Mouse (Mus musculus): ENCODE data around the gene Efcab11.
"Not testable (repeated sequence)": the region's sequence is repeated elsewhere in the genome, so short reads cannot be mapped to it uniquely, and the experiment has no call there.

The Efcab11 gene

DNA sequence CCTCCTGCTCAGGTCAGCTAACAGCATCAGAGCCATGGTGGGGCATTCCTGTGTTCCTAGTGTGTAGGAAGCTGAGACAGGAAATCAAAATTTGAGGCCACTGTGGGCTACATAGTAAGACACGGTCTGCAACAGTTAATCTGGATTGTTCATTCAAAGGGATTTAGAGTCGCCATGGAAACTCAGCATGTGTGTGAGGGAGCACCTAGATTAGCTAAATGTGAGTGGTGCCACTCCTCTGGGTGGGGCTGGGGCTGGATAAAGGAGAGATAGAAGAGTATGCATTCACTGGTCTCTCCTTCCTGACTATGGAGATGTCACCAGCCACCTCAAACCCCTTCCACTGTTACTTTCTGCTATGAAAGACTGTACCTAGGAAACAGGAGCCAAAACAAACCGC lies 10.8 kb downstream of the Efcab11 start:
- no peak for DNase-seq

DNA sequence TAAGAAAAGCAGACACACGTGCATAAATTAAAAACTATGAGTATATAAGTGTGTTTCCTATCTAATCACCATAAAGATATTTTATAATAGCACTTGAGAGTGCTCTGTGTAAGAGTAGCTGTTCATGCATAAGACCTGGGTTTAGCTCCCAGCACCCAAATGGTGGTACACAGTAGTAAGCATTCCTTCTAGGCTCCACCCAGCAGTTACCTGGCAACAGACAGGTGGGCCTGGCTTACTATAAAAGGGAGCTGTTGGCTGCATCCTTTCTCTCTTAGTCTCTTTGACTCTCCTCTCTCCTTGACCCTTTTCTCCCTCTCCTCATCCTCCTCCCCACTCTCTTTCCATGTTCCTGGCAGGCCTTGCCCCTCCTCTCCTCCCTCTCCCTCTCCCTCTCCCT lies 15.4 kb downstream of the Efcab11 start:
- DNase-seq, result no peak

DNA sequence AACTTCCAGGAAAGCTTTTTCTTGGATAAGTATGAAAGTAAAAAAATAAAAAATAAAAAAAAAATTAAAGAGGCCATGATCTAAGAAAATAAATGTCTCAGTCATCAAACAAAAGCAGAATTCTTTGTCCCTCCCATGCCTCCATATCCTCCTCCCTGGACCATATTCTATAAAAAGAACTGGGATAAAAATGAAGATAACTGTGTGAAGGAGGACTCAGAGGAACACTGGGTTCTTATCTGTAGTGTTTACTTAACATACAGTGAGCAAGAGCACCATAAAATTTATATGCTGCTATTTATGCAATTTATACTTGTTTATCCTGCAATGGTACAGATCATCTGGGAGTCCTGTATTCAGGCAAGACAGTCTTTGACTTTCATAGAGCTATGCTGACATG lies 19.6 kb downstream of the Efcab11 start:
- no peak for DNase-seq

DNA sequence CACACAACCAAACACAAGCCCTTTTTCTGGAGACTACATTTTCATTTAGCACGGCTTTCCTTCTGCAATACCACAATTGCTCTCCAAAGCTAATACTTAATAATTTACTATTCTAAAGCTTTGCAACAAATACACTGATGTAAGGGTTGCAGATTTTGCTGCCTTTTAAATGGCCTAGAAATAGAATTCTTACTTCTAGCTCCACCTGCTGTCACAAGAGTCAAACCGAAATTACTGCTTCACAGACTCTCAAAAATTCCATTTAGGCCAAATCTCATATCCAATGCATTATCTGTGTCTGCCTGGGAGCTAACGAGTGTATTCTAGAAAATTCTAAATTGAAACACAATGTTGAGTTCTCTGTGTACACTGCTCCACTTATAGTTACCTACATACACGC lies 23.3 kb downstream of the Efcab11 start:
- peak in 1 of 2 experiments; percentile 49 for DNase-seq

DNA sequence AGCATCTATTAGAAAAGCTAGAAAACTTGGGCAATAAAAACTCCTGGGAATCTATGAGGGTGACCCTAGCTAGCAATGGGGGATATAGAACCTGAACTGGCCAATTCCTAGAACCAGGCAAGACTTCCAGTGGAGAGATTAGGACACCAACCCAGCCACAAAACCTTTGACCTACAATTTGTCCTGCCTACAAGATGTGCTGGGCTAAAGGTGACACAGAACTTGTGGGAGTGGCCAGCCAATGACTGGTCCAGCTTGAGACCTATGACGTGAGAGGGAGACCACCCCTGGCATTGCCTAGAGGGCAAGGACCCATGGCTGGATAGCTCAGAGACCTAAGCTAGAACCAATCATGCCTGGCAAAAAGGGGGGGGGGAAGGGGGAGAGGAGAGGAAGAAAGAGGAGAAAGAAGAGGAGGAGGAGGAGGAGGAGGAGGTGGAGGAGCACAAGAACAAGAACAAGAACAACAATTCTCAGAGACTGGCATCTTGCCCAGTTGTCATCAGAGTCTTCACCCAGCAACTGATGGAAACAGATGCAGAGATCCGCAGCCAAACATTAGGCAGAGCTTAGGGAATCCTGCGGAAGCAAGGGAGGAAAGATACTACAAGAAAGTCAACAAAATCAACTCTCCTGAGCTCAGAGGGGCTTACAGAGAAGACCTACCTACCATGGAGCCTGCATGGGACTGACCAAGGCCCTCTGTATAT lies 24.7 kb downstream of the Efcab11 start:
- no peak for DNase-seq

DNA sequence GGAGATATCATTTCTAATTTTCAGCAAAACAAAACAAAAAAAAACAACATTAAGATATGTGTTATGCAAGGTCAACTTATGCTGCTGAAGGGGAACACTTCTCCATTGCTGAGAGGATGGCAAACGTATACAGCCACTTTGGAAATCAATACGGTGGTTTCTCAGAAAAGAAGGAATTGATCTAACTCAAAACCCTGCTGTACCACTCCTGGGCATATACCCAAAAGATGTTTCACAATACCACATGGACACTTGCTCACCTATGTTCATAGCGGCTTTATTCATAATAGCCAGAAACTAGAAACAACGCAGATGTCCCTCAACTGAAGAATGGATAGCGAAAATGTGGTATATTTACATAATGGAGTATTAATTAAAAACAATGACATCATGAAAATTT lies 25.6 kb downstream of the Efcab11 start:
- DNase-seq, result no peak

DNA sequence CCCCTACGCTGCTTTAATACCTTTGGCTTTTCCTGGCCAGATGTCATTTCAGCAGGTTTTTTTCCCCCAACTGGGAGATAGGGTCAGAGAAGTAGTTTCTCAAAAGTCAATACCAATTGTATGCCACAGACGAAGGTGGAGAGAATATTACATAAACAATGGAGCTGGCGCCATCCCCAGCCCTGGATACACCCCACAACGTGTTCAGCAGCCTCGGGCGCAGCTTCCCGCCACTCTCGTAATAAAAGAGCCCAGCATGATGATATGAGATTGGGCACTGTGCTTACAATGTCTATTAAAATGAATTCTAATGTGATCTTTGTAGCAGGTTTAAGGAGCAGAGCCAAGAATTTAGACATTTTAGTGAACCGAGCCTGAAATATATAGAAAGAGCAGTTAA lies 28.2 kb downstream of the Efcab11 start:
- DNase-seq, result peak; percentile 44 to 65

DNA sequence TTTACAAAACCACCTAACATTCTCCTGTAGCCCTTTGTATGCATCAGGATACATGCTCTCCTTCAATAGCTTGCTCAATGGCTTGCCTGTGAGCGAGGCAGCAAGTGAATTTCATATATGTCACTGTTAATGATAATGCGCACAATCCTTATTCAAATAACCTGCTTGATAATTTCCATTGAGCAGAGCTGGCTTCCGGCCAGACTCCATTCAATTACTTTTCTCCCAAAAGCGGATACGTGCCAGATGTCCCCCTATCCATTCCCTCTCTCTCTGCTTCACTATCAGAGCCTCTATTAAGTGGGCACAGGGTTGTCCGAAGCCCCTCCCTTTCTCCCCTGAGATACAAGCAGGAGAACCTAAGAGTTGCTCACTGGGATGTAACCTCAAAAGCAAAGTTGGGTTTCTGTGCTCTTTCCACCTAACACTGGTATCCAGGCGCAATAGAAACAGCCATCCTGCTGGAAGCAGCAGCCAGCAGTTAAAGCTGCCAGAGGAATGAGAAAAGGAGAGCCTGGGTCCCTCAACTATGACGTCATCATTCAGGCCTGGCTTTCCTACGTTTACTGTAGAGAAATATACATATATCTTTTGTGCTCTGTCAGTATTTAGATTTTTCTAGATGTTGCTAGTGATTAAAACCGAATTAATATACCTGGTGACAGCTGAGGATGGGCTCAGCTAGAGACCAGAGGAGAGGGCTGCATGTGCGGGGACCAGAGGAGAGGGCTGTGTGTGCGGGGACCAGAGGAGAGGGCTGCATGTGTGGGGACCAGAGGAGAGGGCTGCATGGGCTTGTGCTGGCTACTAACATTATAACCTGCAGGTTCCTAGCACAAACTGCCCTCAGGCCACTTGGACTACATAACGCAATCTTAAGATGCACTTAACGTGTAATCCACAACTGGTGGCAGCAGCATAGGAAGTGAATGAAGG lies 30.6 kb downstream of the Efcab11 start:
- DNase-seq, result peak; percentile 35 to 45

DNA sequence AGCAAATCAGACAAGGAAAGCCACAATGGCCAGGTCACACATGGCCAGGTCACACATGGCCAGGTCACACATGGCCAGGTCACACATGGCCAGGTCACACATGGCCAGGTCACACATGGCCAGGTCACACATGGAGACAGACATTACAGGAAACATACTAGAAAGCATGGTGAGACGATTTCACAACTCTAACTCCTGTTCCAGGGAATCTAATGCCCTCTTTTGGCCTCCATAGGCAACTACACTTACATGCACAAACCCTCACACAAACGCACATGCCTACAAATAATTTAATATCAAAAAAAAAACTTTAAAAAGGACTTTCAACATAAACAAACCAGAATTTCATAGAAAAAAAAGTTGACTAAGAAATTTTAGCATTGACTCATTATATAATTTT lies 34.2 kb downstream of the Efcab11 start:
- no peak for DNase-seq

DNA sequence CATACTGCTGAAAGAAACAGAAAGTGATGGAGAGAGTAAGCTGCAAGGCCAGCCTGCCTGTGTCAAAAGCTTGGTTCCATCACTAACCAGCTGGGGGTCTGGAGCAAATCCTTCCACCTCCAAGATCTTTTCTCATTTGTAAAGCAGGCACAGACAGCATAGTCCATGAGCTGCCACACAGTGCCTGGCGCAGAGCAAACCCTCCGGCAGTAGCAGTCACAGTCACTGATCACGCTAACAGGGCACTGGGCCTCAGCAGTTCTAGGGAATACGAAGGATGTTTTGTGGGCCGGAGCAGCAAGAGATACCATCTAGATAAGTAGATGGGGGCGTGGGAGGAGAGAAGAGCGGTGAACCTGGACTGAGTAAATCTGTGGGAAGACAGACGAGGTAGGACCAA lies 39.3 kb downstream of the Efcab11 start:
- no peak for DNase-seq

DNA sequence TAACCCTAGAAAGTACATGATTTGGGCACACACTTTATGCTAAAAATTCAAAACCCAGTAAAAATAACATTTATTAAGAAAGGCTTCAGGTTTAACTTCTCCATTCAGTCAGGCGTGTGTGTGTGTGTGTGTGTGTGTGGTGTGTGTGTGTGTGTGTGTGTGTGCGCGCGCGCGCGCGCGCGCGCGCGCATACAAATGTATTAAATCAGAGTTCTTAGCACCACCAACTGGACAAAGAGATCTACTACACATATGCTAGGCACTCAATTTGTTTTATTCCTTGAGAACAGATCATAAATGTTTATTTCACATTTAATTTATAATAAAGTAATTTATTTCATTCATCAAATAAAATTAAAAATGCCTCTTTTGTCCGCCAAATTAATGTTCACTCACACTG lies 45.5 kb downstream of the Efcab11 start:
- peak; percentile 59 to 73 for DNase-seq

DNA sequence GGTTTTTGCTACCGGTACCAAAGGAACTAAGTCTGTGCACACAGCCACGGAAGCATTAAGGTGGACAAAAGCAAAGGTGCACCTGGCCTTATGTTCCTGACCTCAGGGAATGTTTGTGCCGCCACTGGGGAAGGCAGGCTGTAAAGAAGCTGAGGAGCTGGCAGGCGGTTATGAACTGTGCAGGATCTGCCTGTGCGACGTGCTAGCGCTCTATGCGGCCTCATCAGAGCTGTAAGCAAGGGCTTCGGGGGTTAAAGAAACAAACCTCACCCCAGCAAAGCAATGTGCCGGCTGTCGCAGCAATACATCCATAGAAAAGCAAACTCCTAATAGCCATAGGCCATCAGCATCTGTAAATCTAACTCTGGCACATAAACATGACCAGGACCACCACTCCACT lies 46.1 kb downstream of the Efcab11 start:
- DNase-seq, result no peak

DNA sequence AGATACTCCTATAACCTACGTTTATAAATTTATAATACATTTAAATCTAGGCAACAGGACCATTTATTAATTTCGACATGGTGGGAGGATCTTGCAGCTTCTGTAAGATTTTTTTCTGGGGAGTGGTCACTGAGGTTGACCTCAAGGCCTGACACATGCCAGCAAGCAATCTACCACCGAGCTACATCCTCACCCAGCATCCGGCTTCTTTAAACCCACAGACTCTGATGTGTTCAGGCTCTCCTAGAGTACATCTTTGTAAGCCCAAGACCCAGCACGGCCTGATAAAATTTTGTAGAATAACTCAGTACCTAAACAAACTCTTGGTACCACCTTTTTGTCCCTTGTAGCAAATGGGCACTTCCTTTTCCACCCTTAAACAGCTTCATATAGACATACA lies 46.7 kb downstream of the Efcab11 start:
- DNase-seq, result no peak

DNA sequence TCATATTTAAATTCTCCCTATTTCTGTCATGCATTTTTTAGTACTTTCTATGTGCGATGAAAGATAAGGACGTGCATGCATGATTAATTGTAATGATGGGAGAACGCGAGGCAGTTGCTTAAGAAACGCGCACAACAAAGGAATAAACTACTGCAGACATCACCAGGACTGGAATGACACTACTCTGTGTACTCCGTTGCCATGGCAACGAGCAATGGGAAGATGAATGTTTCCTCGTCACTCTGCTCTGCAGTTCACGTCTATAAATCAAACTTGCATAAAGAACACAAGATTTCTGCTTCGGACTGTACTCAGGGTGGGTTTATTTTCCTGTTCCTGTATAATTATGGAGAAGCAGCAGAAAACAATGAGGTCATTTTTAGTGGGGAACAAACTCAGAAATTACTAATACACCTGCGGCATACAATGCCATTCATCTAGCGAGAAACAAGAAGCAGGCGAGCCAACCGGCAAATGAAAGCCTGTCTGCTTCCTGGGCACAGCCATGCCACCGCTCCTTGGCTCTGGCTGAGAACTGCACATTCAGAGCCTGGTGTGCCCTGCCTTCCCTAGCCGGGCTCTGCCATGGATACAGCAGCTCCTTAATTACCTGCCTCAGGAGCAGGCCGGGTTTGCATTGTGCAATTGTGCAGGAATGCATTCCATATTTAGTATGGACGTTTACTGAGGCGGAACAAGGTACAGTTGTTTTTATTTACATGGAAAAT lies 47.7 kb downstream of the Efcab11 start:
- peak; percentile 73 to 79 for DNase-seq

DNA sequence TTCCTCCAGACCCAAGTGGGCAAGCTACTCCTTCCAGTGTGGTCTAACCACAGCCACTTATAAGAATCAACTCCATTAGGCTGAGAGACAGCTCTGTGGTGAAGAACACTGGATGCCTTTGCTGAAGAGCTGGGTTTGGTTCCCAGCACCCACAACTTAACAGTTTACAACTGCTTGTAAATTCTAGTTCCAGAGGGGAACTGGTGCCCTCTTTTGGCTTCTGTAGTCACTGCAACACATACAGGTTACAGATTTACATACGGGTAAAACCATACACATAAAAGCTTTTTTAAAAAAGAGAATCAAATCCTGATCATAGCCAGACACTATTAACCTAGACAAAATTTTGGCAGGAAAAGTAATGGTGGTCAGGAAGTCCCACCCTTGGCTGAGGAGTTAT lies 50.8 kb downstream of the Efcab11 start:
- DNase-seq, result no peak

DNA sequence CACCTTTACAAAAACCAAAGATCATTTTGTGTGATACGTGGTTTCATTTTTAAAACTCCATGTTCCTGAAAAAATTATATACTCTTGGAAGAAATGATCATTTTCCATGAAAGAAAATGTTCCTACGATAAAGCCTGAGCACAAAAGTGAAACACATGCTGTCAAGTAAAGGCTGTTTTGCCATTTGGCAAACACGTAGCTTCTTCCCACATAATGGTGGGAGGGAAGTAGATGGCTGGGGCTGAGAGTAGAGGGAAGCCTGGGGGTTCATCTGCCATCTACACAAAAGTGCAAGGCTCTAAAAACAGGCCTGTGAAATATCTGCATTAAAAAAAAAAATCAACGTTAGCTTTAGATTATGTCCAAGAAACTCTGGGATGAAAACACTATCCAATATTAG lies 61.6 kb downstream of the Efcab11 start:
- DNase-seq, result no peak

DNA sequence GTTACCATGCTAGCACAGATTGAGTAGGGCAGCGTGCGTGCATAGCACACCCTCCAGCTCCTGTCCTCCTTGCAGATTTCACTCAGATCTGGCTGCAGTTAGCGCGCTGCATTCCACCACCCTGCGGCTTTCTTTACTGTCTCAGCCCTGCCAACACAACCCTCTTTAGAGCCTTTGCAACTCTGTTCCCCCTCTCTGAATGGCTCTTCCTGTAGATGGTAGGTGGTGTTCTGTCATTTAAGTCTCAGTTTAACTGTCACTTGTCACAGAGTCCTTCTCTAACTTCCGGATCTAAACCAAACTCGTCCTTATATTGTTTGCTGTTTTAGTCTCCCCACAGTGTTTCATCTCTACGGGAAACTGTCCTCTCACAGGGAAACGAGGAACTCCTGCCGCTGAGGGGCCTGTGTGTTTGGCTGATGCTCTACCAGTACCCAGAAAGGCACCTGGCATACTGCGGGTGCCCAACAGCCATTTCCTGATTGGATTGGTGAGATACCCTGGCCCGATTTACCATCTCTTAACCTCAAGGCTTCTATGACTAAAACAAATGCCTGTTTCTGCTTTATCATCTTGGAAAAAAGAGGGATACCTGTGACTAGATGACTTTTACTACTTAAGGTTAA lies 62.8 kb downstream of the Efcab11 start:
- no peak for DNase-seq

DNA sequence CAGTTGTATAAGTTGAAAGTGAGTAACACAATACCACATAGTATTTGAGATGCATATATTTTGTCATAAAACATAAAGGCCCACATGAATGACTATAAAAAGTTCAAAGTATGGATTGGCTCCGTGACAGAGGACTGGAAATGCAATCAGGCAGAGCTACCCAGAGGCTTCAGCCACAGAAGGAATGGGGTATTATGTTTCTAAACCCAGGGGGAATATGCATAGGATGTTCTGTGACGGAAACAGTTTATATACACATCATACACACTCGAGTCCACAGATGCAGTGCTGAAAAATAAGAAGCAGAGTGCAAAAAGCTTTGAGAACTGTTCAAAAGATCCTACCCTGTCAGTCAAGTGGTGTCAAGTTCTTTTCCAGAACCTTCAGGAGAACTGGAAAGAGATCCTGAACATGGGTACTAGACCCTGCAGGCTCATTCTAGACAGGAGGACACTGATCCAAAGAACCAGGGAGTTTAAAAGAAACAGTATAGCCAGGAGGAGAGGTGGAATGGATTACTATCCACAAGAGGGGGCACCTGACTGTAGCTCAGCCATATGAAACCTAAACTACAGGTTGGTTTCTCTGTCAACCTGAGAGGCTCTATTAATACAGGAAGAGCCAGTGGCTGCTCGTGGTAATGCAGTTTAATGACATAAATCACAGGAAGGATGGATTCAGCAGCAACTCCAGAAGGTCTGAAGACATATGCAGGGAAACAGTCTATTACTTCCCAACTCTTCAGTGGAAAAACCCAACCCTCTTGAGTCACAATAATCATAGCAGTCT lies 64.9 kb downstream of the Efcab11 start:
- peak in 1 of 2 experiments; percentile 35 for DNase-seq

DNA sequence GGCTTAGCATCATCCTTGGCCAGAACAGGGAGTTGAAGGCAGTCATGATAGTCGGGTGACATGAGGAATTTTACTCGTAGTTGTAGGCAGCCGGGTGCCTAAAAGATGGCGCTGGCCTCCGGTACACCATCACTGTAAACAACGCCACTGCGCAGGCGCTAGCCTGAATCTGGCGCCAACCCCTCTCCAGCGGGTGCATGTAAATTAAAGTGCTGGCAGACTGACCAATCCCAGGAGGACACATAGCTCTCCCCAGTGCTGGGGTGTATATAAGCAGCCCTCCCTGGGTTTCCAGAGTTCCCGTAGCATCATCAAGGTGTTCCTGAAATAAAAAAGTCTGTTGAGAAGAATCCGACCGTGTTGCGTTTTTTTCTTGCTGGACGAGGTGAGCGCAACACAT lies 66.2 kb downstream of the Efcab11 start:
- DNase-seq, result not testable (repeated sequence)

DNA sequence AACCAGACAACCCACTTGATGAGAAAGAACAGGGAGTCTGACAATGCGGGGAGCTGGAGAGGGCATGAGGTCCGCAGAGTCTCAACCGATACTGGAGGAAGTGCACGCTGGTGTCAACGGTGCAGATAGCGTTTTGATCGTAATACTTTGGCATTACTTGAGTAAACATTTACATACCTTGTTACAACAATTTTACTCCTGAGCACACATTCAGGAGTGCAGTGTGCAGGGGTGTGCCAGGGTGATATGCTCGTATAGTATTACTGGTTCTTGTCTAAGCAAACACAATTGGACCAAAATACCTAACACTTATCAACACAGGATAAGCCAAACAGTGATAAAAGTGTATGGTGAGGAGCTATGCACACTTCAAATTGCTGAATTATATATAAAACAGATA lies 69.0 kb downstream of the Efcab11 start:
- no peak for DNase-seq

DNA sequence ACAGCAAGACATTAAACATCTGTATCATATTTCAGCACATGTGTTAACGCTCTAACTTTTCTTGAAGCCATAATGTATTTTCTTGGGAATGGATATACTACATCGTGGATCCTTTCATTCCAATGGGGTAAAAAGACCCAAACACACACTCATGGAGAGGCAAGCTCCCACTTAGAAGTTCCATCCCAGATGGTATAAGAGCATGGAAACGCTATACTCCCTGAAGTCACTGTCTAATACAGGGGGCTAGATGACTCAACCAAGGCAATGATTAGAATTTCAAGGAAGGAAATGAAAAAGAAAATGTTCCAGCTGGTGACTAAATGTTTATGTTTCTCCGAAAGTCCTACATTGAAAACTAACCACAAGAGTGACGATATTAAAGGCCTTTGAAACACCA lies 76.3 kb downstream of the Efcab11 start:
- no peak for DNase-seq

DNA sequence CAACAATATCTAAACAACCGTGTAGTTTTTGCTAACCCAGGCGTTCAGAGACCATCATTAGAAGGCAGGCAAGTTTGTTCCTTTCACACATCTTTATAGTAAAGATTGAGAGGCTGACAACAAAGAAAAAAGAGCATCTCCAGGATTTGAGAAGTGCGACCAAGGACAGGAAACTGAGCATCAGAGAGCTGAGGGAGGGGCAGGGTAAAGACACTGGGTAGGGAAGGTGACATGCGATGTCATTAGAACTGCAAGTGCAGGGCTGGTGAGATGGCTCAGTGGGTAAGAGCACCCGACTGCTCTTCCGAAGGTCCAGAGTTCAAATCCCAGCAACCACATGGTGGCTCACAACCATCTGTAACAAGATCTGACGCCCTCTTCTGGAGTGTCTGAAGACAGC lies 77.5 kb downstream of the Efcab11 start:
- DNase-seq, result not testable (repeated sequence)

All from cerebellum, postnatal 10 days (tissue).